Mouse (Mus musculus) CH12.LX (cell line): Measurements from ENCODE around the gene Ndufv1. TPM values are rescaled to one million over a fixed set of nuclear protein-coding genes. Genes with fewer than 3 reads are reported as not detected.

ENCODE experiments used
- DNase-seq: peaks from one replicate; pipeline ENCODE4 v3.0.0-alpha.2; 2013; ENCODE audit errors: extremely low read depth
- H3K27ac ChIP-seq: 2 replicates; pipeline ENCODE4 v1.5.1; 2012; ENCODE audit warnings: low read depth, mild to moderate bottlenecking, control low read depth, moderate library complexity; ENCODE audit not compliant: insufficient read depth
- H3K27me3 ChIP-seq: replicated peaks from 2 replicates; pipeline ENCODE3; 2012; ENCODE audit warnings: inconsistent platforms
- H3K36me3 ChIP-seq, 2 experiments: replicated peaks in 1 of 2; 2 replicates each; pipeline versions ENCODE3 to v1.6.1; 2012; ENCODE audit warnings: inconsistent platforms in 1 of 2, low read length in 1 of 2, mild to moderate bottlenecking in 1 of 2, mixed read lengths in 1 of 2, moderate library complexity in 1 of 2; ENCODE audit not compliant: control insufficient read depth in 1 of 2, insufficient read depth in 1 of 2
- H3K4me1 ChIP-seq, 2 experiments: 2 replicates each; pipeline ENCODE4 v1.6.1; 2012; ENCODE audit warnings: inconsistent platforms in 1 of 2, moderate library complexity in 1 of 2; ENCODE audit not compliant: insufficient read depth in 2 of 2, control insufficient read depth in 1 of 2
- H3K4me2 ChIP-seq: 2 replicates; pipeline ENCODE4 v1.6.1; 2012; ENCODE audit warnings: low read depth, mild to moderate bottlenecking, control low read depth; ENCODE audit not compliant: poor library complexity, insufficient read depth, severe bottlenecking
- H3K4me3 ChIP-seq, 3 experiments: fragments of 150-350 bp in 1 of 3; sonication (generic) in 1 of 3; replicated peaks in 1 of 3; 2 replicates each; pipeline versions ENCODE3 to v1.5.1; 2011 to 2012; ENCODE audit warnings: low read depth in 2 of 3, low read length in 2 of 3, mild to moderate bottlenecking in 2 of 3, moderate library complexity in 2 of 3, control low read depth in 1 of 3, improper control_type of control experiment in 1 of 3, inconsistent platforms in 1 of 3, mixed read lengths in 1 of 3; ENCODE audit not compliant: poor library complexity in 1 of 3
- H3K79me2 ChIP-seq: replicated peaks from 2 replicates; pipeline ENCODE4 v1.6.1; 2012; ENCODE audit warnings: mild to moderate bottlenecking, moderate library complexity; ENCODE audit not compliant: control insufficient read depth, poor library complexity, insufficient read depth, severe bottlenecking; ENCODE audit errors: extremely low read depth
- H3K9ac ChIP-seq: 2 replicates; pipeline ENCODE4 v1.6.1; 2012; ENCODE audit warnings: low read depth, mild to moderate bottlenecking, control low read depth, moderate library complexity; ENCODE audit not compliant: insufficient read depth
- H3K9me3 ChIP-seq: replicated peaks from 2 replicates; pipeline ENCODE3; 2012; ENCODE audit warnings: low read length, inconsistent platforms, mixed read lengths
- BHLHE40 ChIP-seq: IDR thresholded peaks from 2 replicates; pipeline ENCODE4 v1.6.1; 2011; ENCODE audit warnings: mild to moderate bottlenecking, low read depth, low read length, improper control_type of control experiment
- CTCF ChIP-seq, 2 experiments: IDR thresholded peaks in 1 of 2; conservative IDR thresholded peaks in 1 of 2; 2 replicates each; pipeline ENCODE4 v1.5.1; 2011 to 2012; ENCODE audit warnings: low read depth in 2 of 2, low read length in 2 of 2, improper control_type of control experiment in 1 of 2, inconsistent platforms in 1 of 2, mild to moderate bottlenecking in 1 of 2, moderate library complexity in 1 of 2
- ELF1 ChIP-seq: IDR thresholded peaks from 2 replicates; pipeline ENCODE4 v1.6.1; 2014; ENCODE audit warnings: low read depth, mild to moderate bottlenecking, inconsistent platforms, low read length, improper control_type of control experiment
- EP300 ChIP-seq: IDR thresholded peaks from 2 replicates; pipeline ENCODE4 v1.6.1; 2011; ENCODE audit warnings: low read length, improper control_type of control experiment
- ETS1 ChIP-seq: conservative IDR thresholded peaks from 2 replicates; pipeline ENCODE4 v1.6.1; 2012; ENCODE audit warnings: low read depth, mild to moderate bottlenecking, inconsistent platforms, low read length, improper control_type of control experiment, moderate library complexity
- GABPA ChIP-seq: IDR thresholded peaks from 2 replicates; pipeline ENCODE4 v1.6.1; 2012; ENCODE audit warnings: low read depth, low read length, improper control_type of control experiment, inconsistent platforms; ENCODE audit not compliant: insufficient replicate concordance
- KAT2A ChIP-seq: IDR thresholded peaks from 2 replicates; pipeline ENCODE4 v1.6.1; 2012; ENCODE audit warnings: low read length, improper control_type of control experiment, inconsistent platforms; ENCODE audit not compliant: insufficient replicate concordance
- MAFK ChIP-seq: IDR thresholded peaks from 2 replicates; pipeline ENCODE4 v1.6.1; 2011; ENCODE audit warnings: low read length, improper control_type of control experiment; ENCODE audit not compliant: insufficient replicate concordance
- MAX ChIP-seq: IDR thresholded peaks from 2 replicates; pipeline ENCODE4 v1.6.1; 2011; ENCODE audit warnings: low read length, improper control_type of control experiment
- MEF2A ChIP-seq: IDR thresholded peaks from 2 replicates; pipeline ENCODE4 v1.6.1; 2014; ENCODE audit warnings: low read depth, mild to moderate bottlenecking, inconsistent platforms, low read length, improper control_type of control experiment, borderline replicate concordance
- MXI1 ChIP-seq: IDR thresholded peaks from 2 replicates; pipeline ENCODE4 v1.6.1; 2011; ENCODE audit warnings: mild to moderate bottlenecking, low read depth, low read length, improper control_type of control experiment
- MYC ChIP-seq: IDR thresholded peaks from 2 replicates; pipeline ENCODE4 v1.6.1; 2011; ENCODE audit warnings: low read depth, mild to moderate bottlenecking, improper control_type of control experiment, low read length
- PAX5 ChIP-seq: IDR thresholded peaks from 2 replicates; pipeline ENCODE4 v1.6.1; 2012; ENCODE audit warnings: low read length, inconsistent platforms, mixed read lengths
- SIN3A ChIP-seq: IDR thresholded peaks from 2 replicates; pipeline ENCODE4 v1.6.1; 2012; ENCODE audit warnings: low read length, improper control_type of control experiment, inconsistent platforms
- SMC3 ChIP-seq: IDR thresholded peaks from 2 replicates; pipeline ENCODE4 v1.6.1; 2011; ENCODE audit warnings: low read depth, low read length, improper control_type of control experiment
- TBP ChIP-seq: conservative IDR thresholded peaks from 2 replicates; pipeline ENCODE4 v1.6.1; 2011; ENCODE audit warnings: low read depth, low read length, improper control_type of control experiment
- UBTF ChIP-seq: IDR thresholded peaks from 2 replicates; pipeline ENCODE4 v1.6.1; 2012; ENCODE audit warnings: low read depth, mild to moderate bottlenecking, inconsistent platforms, low read length, improper control_type of control experiment, moderate library complexity
- USF1 ChIP-seq: IDR thresholded peaks from 2 replicates; pipeline ENCODE4 v1.6.1; 2014; ENCODE audit warnings: low read depth, mild to moderate bottlenecking, inconsistent platforms, low read length, improper control_type of control experiment
- USF2 ChIP-seq: conservative IDR thresholded peaks from 2 replicates; pipeline ENCODE4 v1.6.1; 2011; ENCODE audit warnings: low read depth, low read length, improper control_type of control experiment
- ZKSCAN1 ChIP-seq: IDR thresholded peaks from 2 replicates; pipeline ENCODE4 v1.6.1; 2012; ENCODE audit warnings: low read depth, inconsistent platforms, low read length, improper control_type of control experiment, borderline replicate concordance
- ZMIZ1 ChIP-seq: IDR thresholded peaks from 2 replicates; pipeline ENCODE4 v1.6.1; 2012; ENCODE audit warnings: low read depth, mild to moderate bottlenecking, inconsistent platforms, low read length, improper control_type of control experiment
- ZNF384 ChIP-seq: IDR thresholded peaks from 2 replicates; pipeline ENCODE4 v1.6.1; 2012; ENCODE audit warnings: low read depth, low read length, improper control_type of control experiment, inconsistent platforms
- dilution Hi-C: fragments of 300-500 bp; cut with MboI; formaldehyde crosslinking; loops from 2 replicates; pipeline ENCODE4 v1.14.3; 2020; ENCODE audit warnings: low sequenced_read_pairs; ENCODE audit not compliant: extremely low pct_unique_long_range_greater_than_20kb, extremely low pct_ligation_motif_present
- in situ Hi-C: fragments of 300-500 bp; cut with MboI; formaldehyde crosslinking; loops from 3 replicates; pipeline ENCODE4 v1.14.3; 2019; ENCODE audit warnings: low sequenced_read_pairs, low pct_ligation_motif_present, low pct_unique_long_range_greater_than_20kb, mixed read lengths
- polyA plus RNA-seq: library from polyadenylated mRNA; unstranded; fragments of >175 nt; gene quantifications from 2 replicates; pipeline ENCODE4 v1.2.1, GENCODE M21; 2012; ENCODE audit warnings: low read depth; ENCODE audit not compliant: insufficient read length
- total RNA-seq, 2 experiments: library from RNA; depleted of rRNA; stranded (reverse); fragments of 300-350 nt in 1 of 2; fragments of >200 nt in 1 of 2; gene quantifications; 2 replicates each; pipeline ENCODE4 v1.2.3; 2012 to 2014

Gene Ndufv1
- total and polyA plus RNA-seq, 3 experiments: 119 to 183 (median 133) TPM

DNA sequence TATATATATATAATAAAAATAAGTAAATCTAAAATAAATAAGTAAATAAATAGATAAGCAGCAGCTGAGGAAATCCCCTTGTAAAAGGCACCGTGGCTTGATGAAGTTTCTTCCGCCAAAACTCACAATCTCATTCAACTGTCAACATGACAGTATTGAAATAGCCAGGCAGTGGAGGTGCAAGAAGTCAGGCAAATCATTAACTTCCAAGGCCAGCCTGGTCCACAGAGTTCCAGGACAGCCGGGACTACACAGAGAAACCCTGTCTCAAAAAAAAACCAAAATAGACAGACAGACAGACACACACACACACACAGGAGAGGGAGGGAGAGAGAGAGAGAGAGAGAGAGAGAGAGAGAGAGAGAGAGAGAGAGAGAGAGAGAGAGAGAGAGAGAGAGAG, 20.7 kb upstream of the Ndufv1 start:
- dilution Hi-C loops: no loop called here
- Histone ChIP-seq H3K4me3 (no peak overlapping the region), H3K4me2 (no peak overlapping the region), H3K27ac (no peak overlapping the region), H3K4me1 (peaks cover 10 to 20% of the 10 kb centered on the region in 2 experiments)
- TF ChIP-seq UBTF: no peak
- no peak for TF ChIP-seq CTCF (conservative IDR thresholded peaks at IDR 0.05 in 1 of 2, IDR thresholded peaks at IDR 0.05 in 1 of 2; ENCODE audit: low read depth in 2 of 2, low read length in 2 of 2)
- TF ChIP-seq MYC: no peak
- TF ChIP-seq, all 38 proteins: peak for 0
- peaks cover 4% of the 10 kb centered on the region for H3K9me3 ChIP-seq
- no peak overlapping the region for H3K9ac ChIP-seq
- in situ Hi-C loops: no loop called here
- H3K79me2 ChIP-seq: peaks cover 4% of the 10 kb centered on the region; the same call in 1 of the 2 replicates
- DNase-seq: no peak
- peaks cover 1% of the 10 kb centered on the region for H3K27me3 ChIP-seq
- H3K36me3 ChIP-seq: peaks cover 4 to 15% of the 10 kb centered on the region in 2 experiments

GRCm38 (mm10) chr19:4032668-4033067, 20.1 kb upstream of the Ndufv1 start:
- dilution Hi-C loops: no loop called here
- no peak for DNase-seq
- no peak overlapping the region for H3K9ac ChIP-seq

DNA sequence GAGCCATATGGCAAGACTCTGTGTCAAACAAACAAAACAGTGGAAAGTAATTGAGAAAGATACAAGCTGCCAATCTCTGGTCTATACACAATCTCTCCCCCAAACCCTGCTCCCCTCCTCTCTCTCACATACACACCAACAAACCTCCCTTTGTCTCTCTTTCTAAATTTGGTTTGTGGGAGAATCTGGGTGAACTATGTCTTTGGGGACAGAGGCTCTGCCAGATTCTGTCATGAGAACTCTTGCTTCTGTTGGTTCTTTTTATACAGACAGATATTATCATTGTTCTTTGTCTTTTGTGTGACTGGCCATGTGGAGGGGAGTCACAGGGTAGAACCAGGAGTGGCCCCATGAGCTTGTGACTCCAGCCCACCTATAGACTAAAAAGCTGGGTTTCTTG, 15.0 kb upstream of the Ndufv1 start:
- Histone ChIP-seq H3K9ac (no peak overlapping the region), H3K36me3 (no peaks in the 10 kb centered on the region), H3K27me3 (peaks cover 1% of the 10 kb centered on the region), H3K9me3 (peaks cover 26% of the 10 kb centered on the region), H3K4me2 (no peak overlapping the region), H3K4me3 (no peak overlapping the region), H3K27ac (no peak overlapping the region), H3K79me2 (no peaks in the 10 kb centered on the region), H3K4me1 (no peaks in the 10 kb centered on the region)
- in situ Hi-C loops: no loop called here
- dilution Hi-C loops: no loop called here
- TF ChIP-seq PAX5 (no peak), GABPA (no peak), SMC3 (no peak), MAX (no peak), ZNF384 (no peak), MAFK (no peak), USF2 (no peak)
- no peak for DNase-seq

More at GRCm38 (mm10) chr19:4032668-4033067, 20.1 kb upstream of the Ndufv1 start:
- Histone ChIP-seq H3K4me1 (peaks cover 10 to 16% of the 10 kb centered on the region in 2 experiments), H3K4me2 (no peak overlapping the region), H3K27ac (no peak overlapping the region), H3K79me2 (peaks cover 4% of the 10 kb centered on the region; the same call in 1 of the 2 replicates), H3K36me3 (peaks cover 4 to 15% of the 10 kb centered on the region in 2 experiments), H3K9me3 (peaks cover 10% of the 10 kb centered on the region), H3K4me3 (no peak overlapping the region), H3K27me3 (peaks cover 1% of the 10 kb centered on the region)
- in situ Hi-C loops: no loop called here
- TF ChIP-seq USF1: no peak
- TF ChIP-seq TBP: no peak
- no peak for TF ChIP-seq GABPA
- no peak for TF ChIP-seq ZMIZ1
- no peak for TF ChIP-seq ZKSCAN1
- no peak for TF ChIP-seq KAT2A
- TF ChIP-seq ZNF384: no peak
- TF ChIP-seq BHLHE40: no peak
- no peak for TF ChIP-seq MAX
- TF ChIP-seq SIN3A: no peak
- TF ChIP-seq PAX5: no peak
- no peak for TF ChIP-seq EP300
- TF ChIP-seq ELF1: no peak
- no peak for TF ChIP-seq MYC
- TF ChIP-seq ETS1: no peak
- no peak for TF ChIP-seq MEF2A
- TF ChIP-seq MXI1: no peak
